Mouse (Mus musculus): ENCODE measurements around the gene Engase.

The Engase gene

GRCm38 (mm10) chr11:118490566-118491218, 14.1 kb downstream of the Engase start:
- peak; percentile 57 for DNase-seq

DNA sequence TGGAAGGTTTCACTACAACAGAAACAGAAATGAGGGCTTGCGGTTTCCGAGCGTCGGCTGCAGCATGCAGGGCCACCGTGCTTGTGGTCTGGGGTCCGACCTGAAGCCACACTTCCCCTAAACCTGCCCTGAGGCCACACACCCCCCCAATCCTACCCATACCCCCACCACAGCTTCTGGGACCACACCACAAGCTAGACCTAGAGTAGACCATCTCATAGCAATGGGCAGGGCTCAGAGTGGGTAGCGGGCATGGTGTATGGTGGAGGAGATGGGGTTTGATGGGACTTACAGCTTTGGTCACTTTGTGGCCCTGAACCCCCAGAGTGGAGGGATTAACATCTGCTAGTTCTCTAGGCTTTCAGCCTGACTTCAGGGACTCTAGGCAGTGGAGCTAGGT, 14.6 kb downstream of the Engase start:
- no peak for DNase-seq

- no peak for DNase-seq
Observed at GRCm38 (mm10) chr11:118493458-118493857, 16.8 kb downstream of the Engase start.

DNA sequence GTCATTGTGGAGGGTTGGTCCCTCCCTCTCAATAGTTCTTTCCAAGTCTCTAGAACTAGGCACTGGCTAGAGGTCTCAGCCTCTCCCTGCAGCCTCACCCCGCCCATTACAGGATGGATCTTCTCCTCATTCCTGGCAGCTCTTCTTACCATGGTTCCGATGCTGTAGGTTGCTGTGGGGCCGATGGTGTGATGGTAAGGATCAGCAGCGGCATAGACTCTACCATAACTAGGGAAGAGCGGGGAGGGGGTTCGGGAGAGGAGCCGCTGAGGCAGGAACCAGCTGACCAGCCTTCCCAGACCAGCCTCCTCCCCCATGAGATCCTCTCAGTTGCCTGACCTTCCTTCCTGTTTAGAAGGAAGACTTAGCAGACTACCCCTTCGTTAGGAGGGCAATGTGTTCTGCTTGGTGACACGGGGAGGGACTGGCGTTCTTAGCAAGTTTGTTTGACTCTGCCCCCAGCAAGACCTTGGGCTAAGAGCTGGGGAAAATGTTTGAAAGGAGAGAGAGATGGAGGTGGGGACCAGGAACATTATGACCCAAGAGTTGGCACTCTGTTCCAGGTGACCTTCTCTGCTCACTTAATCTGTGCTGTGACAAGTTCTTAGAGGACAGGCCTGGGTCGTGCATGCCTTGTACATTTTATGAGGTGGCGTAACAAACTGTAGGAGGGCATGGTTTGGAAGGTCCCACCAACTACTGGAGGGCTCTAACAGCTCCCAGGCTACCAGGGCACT, 17.5 kb downstream of the Engase start:
- no peak for DNase-seq

DNA sequence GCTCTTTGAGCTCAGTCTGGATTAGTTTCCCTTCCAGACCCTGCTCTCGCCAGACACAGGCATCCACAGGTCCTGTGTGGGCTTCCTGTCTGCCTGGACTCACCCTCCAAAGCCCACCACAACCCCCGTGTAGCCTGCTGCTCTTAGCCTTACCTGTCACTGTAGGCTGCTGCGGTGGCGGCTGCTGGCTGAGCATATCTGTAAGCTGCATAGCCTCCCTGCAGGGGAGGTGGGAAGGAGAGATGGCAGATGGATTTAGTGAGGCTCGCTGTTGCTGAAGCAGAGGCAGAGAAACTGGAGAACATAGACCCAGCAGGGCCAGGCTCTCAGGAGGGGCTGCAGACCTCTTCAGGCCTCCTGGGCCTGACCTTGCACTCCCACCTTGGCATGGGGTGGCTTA, 18.4 kb downstream of the Engase start:
- DNase-seq: no peak

- no peak for DNase-seq
Observed at GRCm38 (mm10) chr11:118496066-118496689, 19.5 kb downstream of the Engase start.

GRCm38 (mm10) chr11:118502990-118503389, 26.4 kb downstream of the Engase start:
- no peak for DNase-seq

DNA sequence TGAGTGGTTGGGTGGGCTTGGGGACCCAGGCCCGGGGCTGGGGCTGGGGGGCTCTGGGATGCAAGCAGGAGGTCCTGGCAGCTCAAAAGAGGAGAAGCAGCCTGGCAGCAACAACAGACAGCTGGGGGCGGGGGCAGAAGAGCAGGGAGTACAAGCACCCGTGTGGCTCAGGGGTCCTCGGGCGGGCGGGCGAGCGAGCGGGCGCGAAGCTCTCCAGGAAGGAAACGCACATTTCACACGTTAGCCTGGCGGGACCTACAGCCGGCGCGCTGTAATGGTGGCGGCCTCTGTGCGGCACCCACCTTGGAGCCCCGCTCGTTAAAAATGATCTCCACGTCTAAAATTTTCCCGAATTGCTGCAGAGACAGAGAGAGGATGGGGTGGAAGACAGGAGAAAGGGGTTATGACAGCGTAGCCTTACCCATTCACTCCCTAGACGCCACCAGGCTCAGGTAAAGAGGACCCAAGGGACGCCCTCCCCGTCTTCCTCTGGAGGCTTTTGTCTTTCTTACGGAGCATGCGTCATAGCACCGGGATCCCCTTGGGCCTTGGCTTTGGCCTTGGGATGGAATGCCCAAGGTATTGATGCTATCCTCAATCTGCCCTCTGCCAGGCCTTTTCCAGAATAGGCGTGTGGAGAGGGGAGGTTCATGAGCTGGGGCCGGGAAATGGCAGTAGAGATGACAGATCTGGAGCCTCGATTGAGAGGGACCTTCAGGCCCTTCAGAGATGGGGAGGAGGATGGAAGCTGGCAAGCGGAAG, 27.0 kb downstream of the Engase start:
- DNase-seq: no peak

DNA sequence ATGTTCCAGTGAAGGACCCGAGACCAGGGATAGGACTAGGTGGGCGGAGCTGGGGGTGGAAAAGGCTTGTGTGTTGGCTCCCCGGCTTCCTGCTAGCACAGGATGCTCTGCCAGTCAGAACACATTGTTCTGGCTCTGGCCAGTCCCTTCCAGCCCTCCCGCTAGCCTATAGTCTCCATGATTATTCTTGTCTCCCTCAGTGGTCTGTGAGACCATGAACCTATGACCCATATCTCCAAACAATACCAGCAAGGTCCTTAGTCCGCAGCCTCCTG, 27.5 kb downstream of the Engase start:
- no peak for DNase-seq

- DNase-seq: peak; percentile 51
Observed at GRCm38 (mm10) chr11:118507095-118507494, 30.5 kb downstream of the Engase start.

DNA sequence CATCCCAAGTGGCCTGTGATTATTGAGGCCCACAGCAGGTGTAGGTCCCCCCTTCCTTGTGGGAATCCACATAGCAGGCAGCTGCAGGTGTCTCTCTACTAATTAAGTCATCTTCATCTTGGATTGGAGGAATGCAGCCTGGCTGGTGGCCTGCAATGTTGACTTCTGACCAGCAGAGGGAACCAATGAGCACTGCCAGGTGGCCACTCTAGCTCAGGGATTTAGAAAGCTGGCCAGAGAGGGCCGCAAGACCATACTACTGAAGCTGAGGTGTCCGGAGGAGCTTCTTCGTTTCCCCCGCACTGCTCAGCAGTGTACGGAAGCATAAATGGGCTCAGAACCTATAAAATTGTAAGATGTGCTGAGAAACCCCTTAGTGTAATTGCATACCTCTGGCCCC, 31.3 kb downstream of the Engase start:
- peak; percentile 87 for DNase-seq

DNA sequence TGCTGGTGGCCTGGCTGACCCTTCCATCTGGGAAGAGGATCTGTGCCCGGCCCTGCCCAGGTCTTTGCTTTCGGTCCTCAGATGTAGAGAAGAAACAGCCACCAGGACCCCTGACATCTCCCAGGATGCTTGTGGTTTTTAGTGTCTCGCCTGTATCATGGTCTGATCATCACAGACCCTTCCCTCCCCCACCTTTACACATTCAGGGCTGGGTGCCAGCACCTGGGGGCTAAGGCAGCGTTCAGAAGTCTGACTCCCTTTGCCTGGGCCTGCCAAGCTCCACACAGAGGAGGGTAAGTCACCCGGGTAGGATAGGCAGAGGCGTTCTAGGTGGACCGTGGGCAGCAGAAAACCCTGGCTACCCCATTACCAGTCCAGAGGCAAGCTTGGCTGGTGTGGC, 31.7 kb downstream of the Engase start:
- no peak for DNase-seq

GRCm38 (mm10) chr11:118511851-118512250, 35.2 kb downstream of the Engase start:
- no peak for DNase-seq

DNA sequence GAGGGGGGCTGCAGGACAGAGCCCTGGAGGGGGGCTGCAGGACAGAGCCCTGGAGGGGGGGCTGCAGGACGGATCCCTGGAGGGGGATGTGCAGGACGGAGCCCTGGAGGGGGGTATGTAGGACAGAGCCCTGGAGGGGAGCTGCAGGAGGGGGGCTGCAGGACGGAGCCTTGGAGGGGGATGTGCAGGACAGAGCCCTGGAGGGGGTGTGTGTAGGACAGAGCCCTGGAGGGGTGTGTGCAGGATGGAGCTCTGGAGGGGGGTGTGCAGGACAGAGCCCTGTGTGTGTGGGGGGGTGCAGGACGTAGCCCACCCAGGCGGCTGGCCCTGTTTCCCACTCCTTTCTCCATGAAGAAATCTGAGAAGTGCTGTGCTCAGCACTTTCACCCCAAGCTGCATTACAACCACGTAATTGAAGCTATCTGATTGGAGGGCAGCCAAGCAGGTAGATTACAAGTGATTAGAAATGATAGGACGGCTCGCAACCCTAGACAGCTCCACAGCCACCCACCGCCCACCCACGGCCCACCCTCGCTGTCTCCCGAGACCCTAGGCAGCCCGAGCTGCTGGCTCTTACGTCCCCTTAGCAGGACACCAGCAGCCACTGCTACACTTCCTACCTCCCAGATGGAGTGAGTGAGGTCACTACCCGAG, 35.8 kb downstream of the Engase start:
- no peak for DNase-seq

DNA sequence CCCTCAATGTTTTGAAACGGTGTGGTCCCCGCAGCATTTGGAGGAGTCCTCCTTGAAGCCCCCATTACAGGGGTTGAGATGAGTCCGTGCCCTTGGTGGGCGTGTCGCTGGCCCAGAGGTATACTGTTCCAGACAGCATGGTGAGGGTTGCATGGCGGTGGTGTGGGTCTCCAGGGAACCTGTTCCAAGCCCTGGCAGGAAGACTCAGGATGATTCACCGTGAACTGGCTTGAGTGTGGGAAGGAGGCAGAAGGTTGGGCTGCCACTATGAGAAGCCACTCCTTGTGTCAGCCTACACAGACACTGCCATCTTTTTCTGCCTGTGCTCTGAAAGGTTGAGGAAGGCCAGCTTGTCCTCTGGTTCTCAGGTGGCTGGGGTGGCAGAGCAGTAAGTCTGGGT, 41.3 kb downstream of the Engase start:
- DNase-seq: no peak

- DNase-seq: no peak
Observed at GRCm38 (mm10) chr11:118518743-118519142, 42.1 kb downstream of the Engase start.

DNA sequence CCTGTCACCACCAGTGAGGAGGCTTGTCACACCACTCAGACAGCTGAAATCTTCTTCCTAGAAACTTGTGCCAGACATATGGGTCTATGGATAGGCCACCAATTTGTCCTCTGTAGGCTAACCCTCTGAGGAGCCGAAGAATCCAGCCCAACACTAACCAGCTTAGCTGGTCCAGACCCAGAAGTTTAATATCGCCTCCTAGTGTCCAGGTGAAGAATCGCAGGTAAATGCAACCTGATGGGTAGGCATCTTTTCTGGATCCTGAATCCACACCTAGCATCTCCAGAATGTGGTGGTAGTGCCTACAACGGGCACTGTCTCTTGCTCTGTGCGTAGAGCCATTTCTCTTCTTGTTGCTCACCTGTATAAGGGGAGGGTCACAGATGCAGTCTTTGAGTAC, 43.6 kb downstream of the Engase start:
- DNase-seq: no peak

- DNase-seq: no peak
Observed at GRCm38 (mm10) chr11:118520932-118521331, 44.3 kb downstream of the Engase start.

GRCm38 (mm10) chr11:118523496-118524145, 47.0 kb downstream of the Engase start:
- peak; percentile 52 for DNase-seq

GRCm38 (mm10) chr11:118525059-118525458, 48.4 kb downstream of the Engase start:
- no peak for DNase-seq

GRCm38 (mm10) chr11:118528761-118529160, 52.1 kb downstream of the Engase start:
- peak; percentile 51 for DNase-seq

DNA sequence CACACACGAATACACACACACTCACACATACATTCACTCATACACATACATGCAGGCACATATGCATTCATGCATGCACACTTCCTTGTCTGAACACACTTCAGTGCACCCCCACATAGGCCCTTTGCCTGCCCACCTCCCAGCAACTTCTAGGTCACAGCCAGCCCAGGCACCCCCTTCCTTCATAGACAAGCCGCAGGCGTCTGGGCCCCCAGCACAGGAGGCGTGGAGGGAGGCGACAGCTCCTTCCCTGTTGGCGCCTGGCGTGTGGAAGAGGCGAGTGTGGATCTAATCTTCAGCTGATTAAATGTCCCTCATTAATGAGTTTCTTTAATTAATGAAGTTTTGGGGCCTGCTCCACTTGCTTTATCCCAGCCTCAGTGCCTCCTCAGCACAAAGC, 53.7 kb downstream of the Engase start:
- no peak for DNase-seq

Measured in cerebellum, adult 8-10 months (tissue).